Mouse (Mus musculus) small intestine, adult 2 months (tissue): Measurements from ENCODE around the gene Bdh1. TPM values are rescaled to one million over a fixed set of nuclear protein-coding genes. Genes with fewer than 3 reads are reported as not detected.

ENCODE experiments used
- H3K27ac ChIP-seq: fragments of 200-500 bp; 2 replicates; pipeline ENCODE4 v1.5.1; 2012; ENCODE audit warnings: low read depth, low read length, control low read depth, inconsistent platforms; ENCODE audit not compliant: insufficient read depth
- H3K27me3 ChIP-seq: fragments of 200-500 bp; 2 replicates; pipeline ENCODE4 v1.6.1; 2012; ENCODE audit warnings: mild to moderate bottlenecking, moderate library complexity, low read length, inconsistent platforms; ENCODE audit not compliant: control insufficient read depth, insufficient read depth
- H3K36me3 ChIP-seq: fragments of 200-500 bp; 2 replicates; pipeline ENCODE4 v1.6.1; 2012; ENCODE audit warnings: mild to moderate bottlenecking, low read length, control low read depth, inconsistent platforms; ENCODE audit not compliant: control insufficient read depth, insufficient read depth
- H3K4me1 ChIP-seq: fragments of 200-500 bp; 2 replicates; pipeline ENCODE4 v1.6.1; 2012; ENCODE audit warnings: low read length, inconsistent platforms, mixed read lengths; ENCODE audit not compliant: control insufficient read depth, insufficient read depth, insufficient read length
- H3K4me3 ChIP-seq: fragments of 200-500 bp; 2 replicates; pipeline ENCODE4 v1.5.1; 2012; ENCODE audit warnings: low read depth, mild to moderate bottlenecking, control low read depth, inconsistent platforms, low read length, moderate library complexity
- CTCF ChIP-seq: fragments of 200-500 bp; IDR thresholded peaks from 2 replicates; pipeline ENCODE4 v1.5.1; 2012; ENCODE audit warnings: low read depth, mild to moderate bottlenecking, control low read depth, inconsistent platforms, low read length, moderate library complexity, mixed read lengths; ENCODE audit not compliant: insufficient replicate concordance, insufficient read length; ENCODE audit errors: extremely low read depth
- POLR2A ChIP-seq: fragments of 200-500 bp; IDR thresholded peaks from 2 replicates; pipeline ENCODE4 v1.6.1; 2012; ENCODE audit warnings: low read depth, mild to moderate bottlenecking, control low read depth, inconsistent platforms, low read length, moderate library complexity
- WGBS: fragments of 180-500 bp; shearing (Covaris S2); methylation state at CpG from one replicate; pipeline ENCODE4 v1.1.7; 2018; 5-methylcytosine and 5-hydroxymethylcytosine counted together
- polyA plus RNA-seq: library from polyadenylated mRNA; depleted of rRNA; stranded (reverse); fragments of >200 nt; gene quantifications from 2 replicates; pipeline ENCODE4 v1.2.3, GENCODE M21; 2012

Bdh1 gene
- polyA plus RNA-seq, 1 experiment: 83.3 TPM

- peaks cover 16% of the 10 kb centered on the region; the same call in 1 of the 2 replicates for H3K4me1 ChIP-seq
- H3K27ac ChIP-seq: no peak overlapping the region
- WGBS: 75% methylated on average over 7 of the region's 7 CpGs
- H3K4me3 ChIP-seq: no peak overlapping the region
- no peak for TF ChIP-seq CTCF
- no peak for TF ChIP-seq POLR2A
- no peaks in the 10 kb centered on the region for H3K36me3 ChIP-seq
- H3K27me3 ChIP-seq: no peaks in the 10 kb centered on the region
These were observed 73.3 kb downstream of the Bdh1 start for GRCm38 (mm10) chr16:31495356-31495755.

GRCm38 (mm10) chr16:31495769-31496168 is 73.7 kb downstream of the Bdh1 start:
- no peaks in the 10 kb centered on the region for H3K36me3 ChIP-seq
- no peak overlapping the region for H3K4me3 ChIP-seq
- 92% methylated on average over 9 of the region's 9 CpGs for WGBS
- H3K27me3 ChIP-seq: no peaks in the 10 kb centered on the region
- no peak for TF ChIP-seq CTCF
- TF ChIP-seq POLR2A: no peak
- peaks cover 16% of the 10 kb centered on the region; the same call in 1 of the 2 replicates for H3K4me1 ChIP-seq
- H3K27ac ChIP-seq: no peak overlapping the region

GRCm38 (mm10) chr16:31498336-31498735 is 76.3 kb downstream of the Bdh1 start:
- Histone ChIP-seq H3K4me1 (peaks cover 7% of the 10 kb centered on the region; the same call in 1 of the 2 replicates), H3K27me3 (no peaks in the 10 kb centered on the region), H3K36me3 (no peaks in the 10 kb centered on the region), H3K4me3 (no peak overlapping the region), H3K27ac (no peak overlapping the region)
- TF ChIP-seq POLR2A: no peak
- no peak for TF ChIP-seq CTCF
- 87% methylated on average over 4 of the region's 4 CpGs for WGBS

- no peaks in the 10 kb centered on the region for H3K36me3 ChIP-seq
- H3K27me3 ChIP-seq: no peaks in the 10 kb centered on the region
- no peak overlapping the region for H3K27ac ChIP-seq
- TF ChIP-seq POLR2A (no peak), CTCF (no peak)
- WGBS: 94% methylated on average over 6 of the region's 6 CpGs
- H3K4me1 ChIP-seq: no peaks in the 10 kb centered on the region
- H3K4me3 ChIP-seq: no peak overlapping the region
These were observed 76.9 kb downstream of the Bdh1 start for GRCm38 (mm10) chr16:31499021-31499420.

GRCm38 (mm10) chr16:31499681-31500310 is 77.7 kb downstream of the Bdh1 start:
- TF ChIP-seq CTCF (no peak), POLR2A (no peak)
- 90% methylated on average over 11 of the region's 11 CpGs for WGBS
- Histone ChIP-seq H3K27ac (no peak overlapping the region), H3K27me3 (no peaks in the 10 kb centered on the region), H3K4me3 (no peak overlapping the region), H3K4me1 (no peaks in the 10 kb centered on the region), H3K36me3 (no peaks in the 10 kb centered on the region)

- 88% methylated on average over 3 of the region's 3 CpGs for WGBS
- no peak for TF ChIP-seq CTCF
- no peak for TF ChIP-seq POLR2A
- no peak overlapping the region for H3K4me3 ChIP-seq
- H3K4me1 ChIP-seq: no peaks in the 10 kb centered on the region
- H3K27ac ChIP-seq: no peak overlapping the region
- no peaks in the 10 kb centered on the region for H3K27me3 ChIP-seq
- H3K36me3 ChIP-seq: no peaks in the 10 kb centered on the region
These were observed 78.5 kb downstream of the Bdh1 start for GRCm38 (mm10) chr16:31500532-31500931.

- TF ChIP-seq POLR2A (no peak), CTCF (no peak)
- Histone ChIP-seq H3K36me3 (no peaks in the 10 kb centered on the region), H3K4me3 (no peak overlapping the region), H3K27ac (no peak overlapping the region), H3K27me3 (no peaks in the 10 kb centered on the region), H3K4me1 (no peaks in the 10 kb centered on the region)
- WGBS: 81% methylated on average over 14 of the region's 14 CpGs
These were observed 79.1 kb downstream of the Bdh1 start for GRCm38 (mm10) chr16:31500969-31501750.
